Mouse (Mus musculus): ENCODE measurements around the gene Aurkaip1. TPM values are rescaled to one million over a fixed set of nuclear protein-coding genes. Genes with fewer than 3 reads are reported as not detected.

Gene Aurkaip1
- polyA plus RNA-seq, 1 experiment, result 159 TPM

- H3K36me3 ChIP-seq (ENCODE audit: control insufficient read depth, insufficient read depth, low read length), result peaks cover 42% of the 10 kb centered on the region
- H3K27me3 ChIP-seq (ENCODE audit: control insufficient read depth, insufficient read depth, low read length), result no peaks in the 10 kb centered on the region
- TF ChIP-seq POLR2A (IDR thresholded peaks at IDR 0.05; ENCODE audit: low read depth, low read length), result no peak
- no peak for TF ChIP-seq CTCF (IDR thresholded peaks at IDR 0.05; ENCODE audit: extremely low read depth, insufficient read length, insufficient replicate concordance, low read depth, low read length)
- no peaks in the 10 kb centered on the region for H3K4me1 ChIP-seq (ENCODE audit: control insufficient read depth, insufficient read depth, insufficient read length, low read length)
- no peak overlapping the region for H3K4me3 ChIP-seq (ENCODE audit: low read depth, low read length)
- 85% methylated on average over 7 of the region's 7 CpGs for WGBS
- H3K27ac ChIP-seq (ENCODE audit: insufficient read depth, low read depth, low read length), result no peak overlapping the region
These were observed 30.7 kb downstream of the Aurkaip1 start for GRCm38 (mm10) chr4:155861787-155862186.

GRCm38 (mm10) chr4:155863001-155863400, 31.9 kb downstream of the Aurkaip1 start, which contains the start of gene Tas1r3:
Gene Tas1r3, minus strand, starts transcription at chr4:155863362.
- Histone ChIP-seq H3K4me1 (ENCODE audit: control insufficient read depth, insufficient read depth, insufficient read length, low read length) (no peaks in the 10 kb centered on the region), H3K4me3 (ENCODE audit: low read depth, low read length) (no peak within 1 kb of the TSS), H3K27me3 (ENCODE audit: control insufficient read depth, insufficient read depth, low read length) (no peaks in the 10 kb centered on the region), H3K36me3 (ENCODE audit: control insufficient read depth, insufficient read depth, low read length) (peaks cover 35% of the 10 kb centered on the region), H3K27ac (ENCODE audit: insufficient read depth, low read depth, low read length) (no peak within 1 kb of the TSS)
- TF ChIP-seq CTCF (IDR thresholded peaks at IDR 0.05; ENCODE audit: extremely low read depth, insufficient read length, insufficient replicate concordance, low read depth, low read length) (no peak), POLR2A (IDR thresholded peaks at IDR 0.05; ENCODE audit: low read depth, low read length) (no peak)
- WGBS, result 74% methylated on average over 5 of the region's 5 CpGs

- WGBS, result 3% methylated on average over 22 of the region's 22 CpGs
- H3K4me3 ChIP-seq (ENCODE audit: low read depth, low read length), result peak overlapping the region; percentile 92
- no peak for TF ChIP-seq CTCF (IDR thresholded peaks at IDR 0.05; ENCODE audit: extremely low read depth, insufficient read length, insufficient replicate concordance, low read depth, low read length)
- no peak for TF ChIP-seq POLR2A (IDR thresholded peaks at IDR 0.05; ENCODE audit: low read depth, low read length)
- H3K27ac ChIP-seq (ENCODE audit: insufficient read depth, low read depth, low read length), result peak overlapping the region; percentile 53
- no peaks in the 10 kb centered on the region for H3K27me3 ChIP-seq (ENCODE audit: control insufficient read depth, insufficient read depth, low read length)
- no peaks in the 10 kb centered on the region; the same call in 1 of the 2 replicates for H3K4me1 ChIP-seq (ENCODE audit: control insufficient read depth, insufficient read depth, insufficient read length, low read length)
- H3K36me3 ChIP-seq (ENCODE audit: control insufficient read depth, insufficient read depth, low read length), result peaks cover 29% of the 10 kb centered on the region
These were observed 37.7 kb downstream of the Aurkaip1 start for GRCm38 (mm10) chr4:155868614-155869298.

GRCm38 (mm10) chr4:155869317-155870033, 38.4 kb downstream of the Aurkaip1 start, which contains the start of the genes Cptp and Ints11:
Gene Cptp, minus strand, starts transcription at chr4:155869440.
Gene Ints11, plus strand, starts transcription at chr4:155869546.
- Histone ChIP-seq H3K36me3 (ENCODE audit: control insufficient read depth, insufficient read depth, low read length) (peaks cover 29% of the 10 kb centered on the region), H3K4me1 (ENCODE audit: control insufficient read depth, insufficient read depth, insufficient read length, low read length) (no peaks in the 10 kb centered on the region; the same call in 1 of the 2 replicates), H3K27me3 (ENCODE audit: control insufficient read depth, insufficient read depth, low read length) (no peaks in the 10 kb centered on the region), H3K27ac (ENCODE audit: insufficient read depth, low read depth, low read length) (peak within 1 kb of the TSS; percentile 53), H3K4me3 (ENCODE audit: low read depth, low read length) (peak within 1 kb of the TSS; percentile 92)
- TF ChIP-seq POLR2A (IDR thresholded peaks at IDR 0.05; ENCODE audit: low read depth, low read length) (no peak; the same call in none of the 2 replicates), CTCF (IDR thresholded peaks at IDR 0.05; ENCODE audit: extremely low read depth, insufficient read length, insufficient replicate concordance, low read depth, low read length) (no peak)
- under 1% methylated on average over 63 of the region's 63 CpGs for WGBS

GRCm38 (mm10) chr4:155871404-155871803, 40.3 kb downstream of the Aurkaip1 start:
- H3K4me1 ChIP-seq (ENCODE audit: control insufficient read depth, insufficient read depth, insufficient read length, low read length), result no peaks in the 10 kb centered on the region; the same call in 1 of the 2 replicates
- 85% methylated on average over 7 of the region's 7 CpGs for WGBS
- H3K36me3 ChIP-seq (ENCODE audit: control insufficient read depth, insufficient read depth, low read length), result peaks cover 22% of the 10 kb centered on the region
- no peaks in the 10 kb centered on the region for H3K27me3 ChIP-seq (ENCODE audit: control insufficient read depth, insufficient read depth, low read length)
- TF ChIP-seq POLR2A (IDR thresholded peaks at IDR 0.05; ENCODE audit: low read depth, low read length), result no peak
- no peak for TF ChIP-seq CTCF (IDR thresholded peaks at IDR 0.05; ENCODE audit: extremely low read depth, insufficient read length, insufficient replicate concordance, low read depth, low read length)
- no peak overlapping the region for H3K27ac ChIP-seq (ENCODE audit: insufficient read depth, low read depth, low read length)
- H3K4me3 ChIP-seq (ENCODE audit: low read depth, low read length), result no peak overlapping the region

Other genes with a start within 250 kb of the Aurkaip1 start
- 14.2 and 20.1 TPM in 2 replicates for gene Slc35e2, start 229.9 kb upstream of the Aurkaip1 start, polyA plus RNA-seq (2012; rRNA removed)
- 24.6 and 51.4 TPM in 2 replicates for gene Cdk11b, start 206.4 kb upstream of the Aurkaip1 start, polyA plus RNA-seq (2012; rRNA removed)
- gene Gm10563, start 185.9 kb upstream of the Aurkaip1 start, polyA plus RNA-seq (2012; rRNA removed), result not detected in 2 replicates
- 32.6 and 55.1 TPM in 2 replicates for gene Mmp23, start 177.9 kb upstream of the Aurkaip1 start, polyA plus RNA-seq (2012; rRNA removed)
- gene Mib2, start 162.1 kb upstream of the Aurkaip1 start, polyA plus RNA-seq (2012; rRNA removed), result 46.3 and 85.4 TPM in 2 replicates
- 12.5 and 24.0 TPM in 2 replicates for gene Fndc10, start 136.9 kb upstream of the Aurkaip1 start, polyA plus RNA-seq (2012; rRNA removed)
- 87.2 and 140 TPM in 2 replicates for gene Ssu72, start 126.5 kb upstream of the Aurkaip1 start, polyA plus RNA-seq (2012; rRNA removed)
- 0.53 and 0.80 TPM in 2 replicates for gene Tmem240, start 96.5 kb upstream of the Aurkaip1 start, polyA plus RNA-seq (2012; rRNA removed)
- 57.3 and 65.5 TPM in 2 replicates for gene Atad3a, start 70.2 kb upstream of the Aurkaip1 start, polyA plus RNA-seq (2012; rRNA removed)
- gene Vwa1, start 56.6 kb upstream of the Aurkaip1 start, polyA plus RNA-seq (2012; rRNA removed), result 18.5 and 125 TPM in 2 replicates
- 0.63 and 2.6 TPM in 2 replicates for gene Tmem88b, start 45.4 kb upstream of the Aurkaip1 start, polyA plus RNA-seq (2012; rRNA removed)
- not detected in 2 replicates for gene Ankrd65, start 40.8 kb upstream of the Aurkaip1 start, polyA plus RNA-seq (2012; rRNA removed)
- gene Mrpl20, start 28.4 kb upstream of the Aurkaip1 start, polyA plus RNA-seq (2012; rRNA removed), result 34.5 and 36.4 TPM in 2 replicates
- 20.5 and 31.3 TPM in 2 replicates for gene Ccnl2, start 18.8 kb upstream of the Aurkaip1 start, polyA plus RNA-seq (2012; rRNA removed)
- 67.9 and 98.1 TPM in 2 replicates for gene Mxra8, start 8.4 kb downstream of the Aurkaip1 start, polyA plus RNA-seq (2012; rRNA removed)
- gene Dvl1, start 16.1 kb downstream of the Aurkaip1 start, polyA plus RNA-seq (2012; rRNA removed), result 111 and 153 TPM in 2 replicates
- gene Tas1r3, start 32.1 kb downstream of the Aurkaip1 start, polyA plus RNA-seq (2012; rRNA removed), result 1.0 and 1.8 TPM in 2 replicates
- gene Cptp, start 38.2 kb downstream of the Aurkaip1 start, polyA plus RNA-seq (2012; rRNA removed), result 65.7 and 69.1 TPM in 2 replicates
- 15.0 and 26.0 TPM in 2 replicates for gene Ints11, start 38.3 kb downstream of the Aurkaip1 start, polyA plus RNA-seq (2012; rRNA removed)
- gene Pusl1, start 60.5 kb downstream of the Aurkaip1 start, polyA plus RNA-seq (2012; rRNA removed), result 25.2 and 30.8 TPM in 2 replicates
- gene Acap3, start 60.5 kb downstream of the Aurkaip1 start, polyA plus RNA-seq (2012; rRNA removed), result 11.1 and 15.9 TPM in 2 replicates
- gene Ube2j2, start 112.6 kb downstream of the Aurkaip1 start, polyA plus RNA-seq (2012; rRNA removed), result 73.5 and 206 TPM in 2 replicates
- 47.8 and 186 TPM in 2 replicates for gene C1qtnf12, start 131.0 kb downstream of the Aurkaip1 start, polyA plus RNA-seq (2012; rRNA removed)
- 5.5 and 7.4 TPM in 2 replicates for gene B3galt6, start 161.4 kb downstream of the Aurkaip1 start, polyA plus RNA-seq (2012; rRNA removed)
- 44.0 and 80.5 TPM in 2 replicates for gene Sdf4, start 161.6 kb downstream of the Aurkaip1 start, polyA plus RNA-seq (2012; rRNA removed)
- 2.1 and 6.3 TPM in 2 replicates for gene Tnfrsf4, start 182.6 kb downstream of the Aurkaip1 start, polyA plus RNA-seq (2012; rRNA removed)
- gene Tnfrsf18, start 194.9 kb downstream of the Aurkaip1 start, polyA plus RNA-seq (2012; rRNA removed), result 3.9 and 6.1 TPM in 2 replicates
- gene Ttll10, start 228.1 kb downstream of the Aurkaip1 start, polyA plus RNA-seq (2012; rRNA removed), result 5.2 and 9.1 TPM in 2 replicates